Mouse (Mus musculus) frontal cortex, adult (tissue): ENCODE measurements at regions not wholly inside any gene's neighbourhood (a gene's known extent, or its start where the extent isn't known, plus 50 kb on each side); places are given as distances from the start of the nearest gene placed in this dataset.

Experiments
- ATAC-seq: cut with Nextera tagmentation; 2 replicates; pipeline ENCODE4 v1.9.2; 2017; ENCODE audit warnings: mild to moderate bottlenecking, moderate library complexity, mixed read lengths; ENCODE audit not compliant: low TSS enrichment

- ATAC-seq, result no peak
Observed at GRCm38 (mm10) chr3:66592259-66592658, 295.6 kb upstream of the Veph1 start.

- ATAC-seq, result no peak
Observed at GRCm38 (mm10) chr3:66590775-66591174, 294.1 kb upstream of the Veph1 start.

- no peak for ATAC-seq
Observed at GRCm38 (mm10) chr3:66589483-66589882, 292.8 kb upstream of the Veph1 start.

- ATAC-seq, result no peak
Observed at GRCm38 (mm10) chr3:66584831-66585230, 288.2 kb upstream of the Veph1 start.

GRCm38 (mm10) chr3:66584101-66584500 lies 287.5 kb upstream of the Veph1 start:
- ATAC-seq, result no peak

- no peak for ATAC-seq
Observed at GRCm38 (mm10) chr3:66576659-66577058, 280.0 kb upstream of the Veph1 start.

- no peak for ATAC-seq
Observed at GRCm38 (mm10) chr3:66574321-66574720, 277.7 kb upstream of the Veph1 start.

- ATAC-seq, result no peak
Observed at GRCm38 (mm10) chr3:66572887-66573519, 276.4 kb upstream of the Veph1 start.

- ATAC-seq, result no peak
Observed at GRCm38 (mm10) chr3:66570342-66570741, 273.7 kb upstream of the Veph1 start.

GRCm38 (mm10) chr3:66564268-66565245 lies 267.9 kb upstream of the Veph1 start:
- ATAC-seq, result no peak

GRCm38 (mm10) chr3:66563329-66563728 lies 266.7 kb upstream of the Veph1 start:
- no peak for ATAC-seq

GRCm38 (mm10) chr3:66555538-66555937 lies 258.9 kb upstream of the Veph1 start:
- ATAC-seq, result no peak

- ATAC-seq, result no peak
Observed at GRCm38 (mm10) chr3:66550920-66551319, 254.3 kb upstream of the Veph1 start.

- no peak for ATAC-seq
Observed at GRCm38 (mm10) chr3:66546576-66546975, 249.9 kb upstream of the Veph1 start.

- no peak for ATAC-seq
Observed at GRCm38 (mm10) chr3:66544139-66544933, 247.7 kb upstream of the Veph1 start.

GRCm38 (mm10) chr3:66542865-66543264 lies 246.2 kb upstream of the Veph1 start:
- no peak for ATAC-seq

GRCm38 (mm10) chr3:66537913-66538312 lies 241.3 kb upstream of the Veph1 start:
- ATAC-seq, result no peak

- ATAC-seq, result no peak
Observed at GRCm38 (mm10) chr3:66537106-66537893, 240.7 kb upstream of the Veph1 start.

GRCm38 (mm10) chr3:66536673-66537072 lies 240.0 kb upstream of the Veph1 start:
- ATAC-seq, result no peak

GRCm38 (mm10) chr3:66535786-66536529 lies 239.3 kb upstream of the Veph1 start:
- no peak for ATAC-seq

GRCm38 (mm10) chr3:66519925-66520324 lies 223.3 kb upstream of the Veph1 start:
- ATAC-seq, result no peak
